ENCODE assay signal across 29 mouse cellular contexts in the genomic region with DNA sequence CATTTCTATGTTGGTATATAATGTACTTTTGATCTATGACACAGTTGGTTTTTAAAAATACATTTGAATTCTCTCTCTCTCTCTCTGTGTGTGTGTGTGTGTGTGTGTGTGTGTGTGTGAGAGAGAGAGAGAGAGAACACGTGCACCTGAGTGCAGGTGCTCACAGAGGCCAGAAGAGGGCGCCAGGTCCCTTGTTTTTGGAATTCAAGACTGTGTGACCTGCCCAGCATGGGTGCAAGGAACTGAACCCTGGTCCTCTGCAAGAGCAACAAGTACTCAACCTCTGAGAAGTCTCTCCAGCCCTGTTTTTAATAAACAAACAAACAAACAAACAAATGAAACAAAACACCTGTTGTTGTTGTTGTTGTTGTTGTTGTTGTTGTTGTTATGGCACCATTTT. TPM values are rescaled to one million over a fixed set of nuclear protein-coding genes. Genes with fewer than 3 reads are reported as not detected.
DNase-seq lines count a peak whose midpoint lies in the region; ATAC-seq and TF ChIP-seq lines count a peak whose summit lies in the region.
"Had no signal": no experiment of that assay in that cellular context is flagged by ENCODE, and none has a peak within 500 bp of the region (broad histone marks: within the 10 kb centered on the region; RNA-seq: fewer than 3 reads in every experiment).

No protein-coding gene starts in this region.

- no peak for TF ChIP-seq POLR2A in testis, adult 2 months (IDR thresholded peaks at IDR 0.05; ENCODE audit: control insufficient read depth, low read depth, low read length)

- no peaks in the 10 kb centered on the region for H3K27me3 ChIP-seq in intestine, postnatal 0 days (replicated peaks; ENCODE audit: control insufficient read depth, insufficient read depth, low read length)
- no peaks in the 10 kb centered on the region for H3K27me3 ChIP-seq in intestine, embryonic 16.5 days (replicated peaks; ENCODE audit: control insufficient read depth, insufficient read depth, low read length)
- no peaks in the 10 kb centered on the region for H3K27me3 ChIP-seq in testis, adult 2 months (ENCODE audit: control insufficient read depth, insufficient read depth, low read length)
- H3K27me3 ChIP-seq in stomach, postnatal 0 days (ENCODE audit: control insufficient read depth, insufficient read depth, low read length): no peaks in the 10 kb centered on the region
- H3K27me3 ChIP-seq: forebrain, embryonic 13.5 days; hindbrain, embryonic 13.5 days; intestine, embryonic 15.5 days had no signal

- no peak overlapping the region for H3K27ac ChIP-seq in intestine, postnatal 0 days (ENCODE audit: low read depth, low read length)
- H3K27ac ChIP-seq in intestine, embryonic 16.5 days (ENCODE audit: low read length): no peak overlapping the region
- no peak overlapping the region for H3K27ac ChIP-seq in testis, adult 2 months (ENCODE audit: control insufficient read depth, insufficient read depth, low read depth, low read length)
- no peak overlapping the region for H3K27ac ChIP-seq in stomach, postnatal 0 days (replicated peaks)
- H3K27ac ChIP-seq: forebrain, embryonic 10.5 days; forebrain, embryonic 13.5 days; gastrocnemius, adult 2 months; heart, embryonic 15.5 days; hindbrain, embryonic 10.5 days; hindbrain, embryonic 13.5 days; intestine, embryonic 15.5 days had no signal

- H3K9me3 ChIP-seq in intestine, postnatal 0 days (ENCODE audit: control insufficient read depth): 0 out of 2 replicates have a peak, but pooled peaks cover 5% of the 10 kb centered on the region
- H3K9me3 ChIP-seq in intestine, embryonic 16.5 days (ENCODE audit: control insufficient read depth, low read length): peaks cover 12% of the 10 kb centered on the region; the same call in 1 of the 2 replicates
- peaks cover 4% of the 10 kb centered on the region; the same call in 1 of the 2 replicates for H3K9me3 ChIP-seq in stomach, postnatal 0 days (ENCODE audit: control insufficient read depth, low read length)

- peak; percentile 22; the same call in 1 of the 2 replicates for TF ChIP-seq CTCF in intestine, postnatal 0 days (IDR thresholded peaks at IDR 0.05; ENCODE audit: low read depth)
- peak; percentile 36; the same call in 1 of the 2 replicates for TF ChIP-seq CTCF in testis, adult 2 months (IDR thresholded peaks at IDR 0.05; ENCODE audit: control insufficient read depth, insufficient read depth, insufficient replicate concordance, low read depth, low read length)
- TF ChIP-seq CTCF in stomach, postnatal 0 days (IDR thresholded peaks at IDR 0.05; ENCODE audit: low read depth): peak; percentile 21; the same call in 1 of the 2 replicates

- H3K4me1 ChIP-seq in intestine, postnatal 0 days (replicated peaks; ENCODE audit: control insufficient read depth, insufficient read depth, low read length): no peaks in the 10 kb centered on the region
- H3K4me1 ChIP-seq in intestine, embryonic 16.5 days (ENCODE audit: control insufficient read depth, insufficient read depth, low read length): 0 out of 2 replicates have a peak, but pooled peaks cover 4% of the 10 kb centered on the region
- H3K4me1 ChIP-seq in testis, adult 2 months (ENCODE audit: control insufficient read depth, insufficient read depth, low read length): no peaks in the 10 kb centered on the region
- no peaks in the 10 kb centered on the region for H3K4me1 ChIP-seq in stomach, postnatal 0 days (replicated peaks; ENCODE audit: control insufficient read depth, insufficient read depth)
- H3K4me1 ChIP-seq: forebrain, embryonic 10.5 days; forebrain, embryonic 13.5 days; hindbrain, embryonic 10.5 days had no signal

- no peak for TF ChIP-seq EP300 in stomach, postnatal 0 days (optimal IDR thresholded peaks at IDR 0.05)

- no peak overlapping the region for H3K4me2 ChIP-seq in intestine, postnatal 0 days (replicated peaks; ENCODE audit: low read depth)
- H3K4me2 ChIP-seq in intestine, embryonic 16.5 days (ENCODE audit: low read depth, low read length): no peak overlapping the region
- H3K4me2 ChIP-seq in stomach, postnatal 0 days (replicated peaks; ENCODE audit: low read depth): no peak overlapping the region
- H3K4me2 ChIP-seq: forebrain, embryonic 13.5 days; heart, embryonic 12.5 days; heart, embryonic 15.5 days; hindbrain, embryonic 13.5 days; intestine, embryonic 15.5 days had no signal

- no peak for DNase-seq in testis, postnatal 10 days (ENCODE audit: low spot score)
- DNase-seq in ZHBTc4 (ENCODE audit: low read depth, low spot score): peak; percentile 42
- no peak for DNase-seq in stomach, postnatal 0 days (ENCODE audit: low spot score)
- no peak for DNase-seq in gastrocnemius, postnatal 10 days
- DNase-seq in embryo, embryonic 10 days (ENCODE audit: low spot score): no peak
- DNase-seq: adrenal gland, adult 2 months; adrenal gland, postnatal 14 days; cerebellum, adult 11 months; cerebellum, adult 8-10 months; cerebellum, postnatal 10 days; cerebellum, postnatal 36 days; gastrocnemius, adult 2 months; gastrocnemius, postnatal 25 days; heart, adult 18-20 months; heart, postnatal 10 days; heart, postnatal 36 days had no signal

- no peak for ATAC-seq in intestine, postnatal 0 days
- ATAC-seq in intestine, embryonic 16.5 days: no peak
- no peak for ATAC-seq in stomach, postnatal 0 days (ENCODE audit: low FRiP score, low TSS enrichment)
- ATAC-seq: forebrain, embryonic 13.5 days; forebrain, embryonic 16.5 days; hindbrain, embryonic 16.5 days; intestine, embryonic 15.5 days had no signal

- 65% methylated on average over 2 of the region's 2 CpGs for WGBS in intestine, postnatal 0 days
- WGBS in intestine, embryonic 16.5 days: 83% methylated on average over 2 of the region's 2 CpGs
- 66% methylated on average over 2 of the region's 2 CpGs for WGBS in stomach, postnatal 0 days

- no peaks in the 10 kb centered on the region for H3K36me3 ChIP-seq in intestine, postnatal 0 days (ENCODE audit: control insufficient read depth, insufficient read depth)
- no peaks in the 10 kb centered on the region for H3K36me3 ChIP-seq in intestine, embryonic 16.5 days (ENCODE audit: control insufficient read depth, insufficient read depth, low read length)
- H3K36me3 ChIP-seq in testis, adult 2 months (ENCODE audit: control insufficient read depth, insufficient read depth, low read length): no peaks in the 10 kb centered on the region
- no peaks in the 10 kb centered on the region for H3K36me3 ChIP-seq in stomach, postnatal 0 days (ENCODE audit: control insufficient read depth, insufficient read depth, low read length)
- H3K36me3 ChIP-seq: forebrain, embryonic 10.5 days; heart, embryonic 15.5 days; hindbrain, embryonic 10.5 days; hindbrain, embryonic 13.5 days; intestine, embryonic 15.5 days had no signal

- H3K9ac ChIP-seq in intestine, postnatal 0 days (ENCODE audit: low read depth, low read length): no peak overlapping the region
- H3K9ac ChIP-seq in intestine, embryonic 16.5 days (ENCODE audit: low read depth, low read length): no peak overlapping the region
- no peak overlapping the region for H3K9ac ChIP-seq in stomach, postnatal 0 days (ENCODE audit: low read length)
- H3K9ac ChIP-seq: forebrain, embryonic 13.5 days; heart, embryonic 12.5 days; heart, embryonic 15.5 days; hindbrain, embryonic 13.5 days; intestine, embryonic 15.5 days had no signal

- no peak overlapping the region for H3K4me3 ChIP-seq in intestine, postnatal 0 days (ENCODE audit: low read depth, low read length)
- no peak overlapping the region for H3K4me3 ChIP-seq in intestine, embryonic 16.5 days (ENCODE audit: low read length)
- H3K4me3 ChIP-seq in testis, adult 2 months (ENCODE audit: control insufficient read depth, low read depth, low read length): no peak overlapping the region
- no peak overlapping the region for H3K4me3 ChIP-seq in stomach, postnatal 0 days (ENCODE audit: low read depth, low read length)
- H3K4me3 ChIP-seq: forebrain, embryonic 10.5 days; forebrain, embryonic 13.5 days; gastrocnemius, adult 2 months; heart, embryonic 12.5 days; heart, embryonic 15.5 days; hindbrain, embryonic 10.5 days; hindbrain, embryonic 13.5 days; intestine, embryonic 15.5 days had no signal

RNA-seq across cellular contexts. Expression of a gene that starts 36.6 kb away (rescaled TPM):
- 0.39 and 0.51 TPM in 2 replicates for polyA plus RNA-seq in intestine, postnatal 0 days (2015; fragmentation: Nextera tagmentation; extraction: Ambion mirVana)
- polyA plus RNA-seq in intestine, embryonic 16.5 days (2015; fragmentation: Nextera tagmentation; extraction: Ambion mirVana): 2.5 and 2.9 TPM in 2 replicates
- 0.64 and 0.69 TPM in 2 replicates for polyA plus RNA-seq in testis, adult 2 months (2012; rRNA removed)
- 52.5 and 53.3 TPM in 2 replicates for polyA plus RNA-seq in stomach, postnatal 0 days (2015; fragmentation: Nextera tagmentation; extraction: Ambion mirVana)
- total RNA-seq in gastrocnemius, postnatal 10 days (2021): under 1 TPM; 0.18 to 0.26 TPM
- total RNA-seq: gastrocnemius, adult 2 months; heart, adult 18-20 months; heart, postnatal 36 days had no signal
- polyA plus RNA-seq: adrenal gland, adult 2 months; gonadal fat pad, adult 2 months had no signal

Comparison
In these comparisons a context has a peak if more than half of its experiments do, and no peak if none do; other contexts are left out.
1. RNA of a gene that starts 36.6 kb away (polyA plus RNA-seq): 52.5 to 53.3 TPM in stomach, postnatal 0 days; 2.5 to 2.9 TPM in intestine, embryonic 16.5 days, 0.64 to 0.69 TPM in testis, adult 2 months and 0.39 to 0.51 TPM in intestine, postnatal 0 days; every median in the first group is over 10 times any median in the second.
2. Peak in every context shown above with its lines, with median percentiles within 50 percentile points of each other: CTCF ChIP-seq.